Mouse (Mus musculus): Measurements from ENCODE around the gene Olfr213. TPM values are rescaled to one million over a fixed set of nuclear protein-coding genes. Genes with fewer than 3 reads are reported as not detected.

The Olfr213 gene
- polyA plus RNA-seq, 1 experiment = not detected

- 31% methylated on average over 3 of the region's 3 CpGs for WGBS
- Histone ChIP-seq H3K4me3 (ENCODE audit: insufficient read depth, low read depth, low read length) (no peak overlapping the region), H3K4me1 (ENCODE audit: control insufficient read depth, insufficient read depth, low read length) (no peaks in the 10 kb centered on the region), H3K27ac (ENCODE audit: insufficient read depth, low read depth, low read length) (no peak overlapping the region)
- TF ChIP-seq CTCF (IDR thresholded peaks at IDR 0.05; ENCODE audit: insufficient read depth, low read depth, low read length) = no peak
- no peak for TF ChIP-seq POLR2A (IDR thresholded peaks at IDR 0.05; ENCODE audit: insufficient read depth, low read depth, low read length)
Measured at GRCm38 (mm10) chr6:116569834-116570233, 31.6 kb downstream of the Olfr213 start.

DNA sequence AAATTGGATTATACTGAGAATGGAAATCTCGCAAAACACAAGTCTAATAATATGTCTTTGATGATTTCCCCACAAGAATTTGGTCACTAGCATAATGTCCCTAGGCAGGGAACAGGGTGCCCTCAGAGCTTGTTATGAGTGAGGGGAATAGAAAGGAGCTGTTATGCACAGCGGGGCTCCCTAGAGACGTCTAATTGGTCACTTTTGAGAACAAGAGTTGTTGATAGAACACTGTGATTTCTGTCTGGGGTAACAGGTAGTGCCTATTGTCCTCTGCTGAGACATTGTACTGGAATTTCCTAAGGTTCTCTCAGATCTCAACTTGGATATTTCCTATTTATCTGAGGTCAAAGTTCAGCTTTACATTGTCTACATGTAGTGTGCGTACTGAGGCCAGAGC, 45.8 kb downstream of the Olfr213 start, which contains the start of gene Olfr215:
Gene Olfr215 (minus strand): TSS at position 101 of the 400 bp plus-strand sequence.
- Histone ChIP-seq H3K4me3 (ENCODE audit: insufficient read depth, low read depth, low read length) (no peak within 1 kb of the TSS), H3K4me1 (ENCODE audit: control insufficient read depth, insufficient read depth, low read length) (no peaks in the 10 kb centered on the region), H3K27ac (ENCODE audit: insufficient read depth, low read depth, low read length) (no peak within 1 kb of the TSS)
- no peak for TF ChIP-seq POLR2A (IDR thresholded peaks at IDR 0.05; ENCODE audit: insufficient read depth, low read depth, low read length)
- no peak for TF ChIP-seq CTCF (IDR thresholded peaks at IDR 0.05; ENCODE audit: insufficient read depth, low read depth, low read length)
- 45% methylated on average over 4 of the region's 4 CpGs for WGBS

Other genes with a start within 250 kb of the Olfr213 start
- gene March8, start 200.4 kb upstream of the Olfr213 start, polyA plus RNA-seq (2012; ENCODE audit: insufficient read depth, insufficient read length, low replicate concordance, missing spikeins) = not detected in 2 replicates
- not detected in 2 replicates for gene Alox5, start 77.3 kb upstream of the Olfr213 start, polyA plus RNA-seq (2012; ENCODE audit: insufficient read depth, insufficient read length, low replicate concordance, missing spikeins)
- not detected in 2 replicates for gene Olfr211, start 49.4 kb upstream of the Olfr213 start, polyA plus RNA-seq (2012; ENCODE audit: insufficient read depth, insufficient read length, low replicate concordance, missing spikeins)
- not detected in 2 replicates for gene Olfr212, start 31.9 kb upstream of the Olfr213 start, polyA plus RNA-seq (2012; ENCODE audit: insufficient read depth, insufficient read length, low replicate concordance, missing spikeins)
- not detected in 2 replicates for gene Gm5580, start 12.7 kb downstream of the Olfr213 start, polyA plus RNA-seq (2012; ENCODE audit: insufficient read depth, insufficient read length, low replicate concordance, missing spikeins)
- gene Olfr214, start 15.8 kb downstream of the Olfr213 start, polyA plus RNA-seq (2012; ENCODE audit: insufficient read depth, insufficient read length, low replicate concordance, missing spikeins) = not detected in 2 replicates
- gene Olfr215, start 45.7 kb downstream of the Olfr213 start, polyA plus RNA-seq (2012; ENCODE audit: insufficient read depth, insufficient read length, low replicate concordance, missing spikeins) = not detected in 2 replicates
- gene Zfp422, start 90.5 kb downstream of the Olfr213 start, polyA plus RNA-seq (2012; ENCODE audit: insufficient read depth, insufficient read length, low replicate concordance, missing spikeins) = not detected in 2 replicates
- not detected in 2 replicates for gene Depp1, start 112.2 kb downstream of the Olfr213 start, polyA plus RNA-seq (2012; ENCODE audit: insufficient read depth, insufficient read length, low replicate concordance, missing spikeins)
- not detected in 2 replicates for gene Rassf4, start 135.5 kb downstream of the Olfr213 start, polyA plus RNA-seq (2012; ENCODE audit: insufficient read depth, insufficient read length, low replicate concordance, missing spikeins)
- not detected in 2 replicates for gene Tmem72, start 178.5 kb downstream of the Olfr213 start, polyA plus RNA-seq (2012; ENCODE audit: insufficient read depth, insufficient read length, low replicate concordance, missing spikeins)

Data from olfactory bulb, adult 2 months (tissue).